Mouse (Mus musculus) forebrain, embryonic 10.5 days (tissue): ENCODE data around the gene Sgms1. TPM values are rescaled to one million over a fixed set of nuclear protein-coding genes. Genes with fewer than 3 reads are reported as not detected.
A peak's percentile ranks its signal among the peaks of the same experiment; 100 is the strongest.

ENCODE experiments used
- DNase-seq: peaks from one replicate; pipeline ENCODE4 v3.0.0-alpha.2; 2017; ENCODE audit warnings: low spot score; ENCODE audit errors: extremely low spot score
- H3K27ac ChIP-seq: fragments of 300-500 bp; sonication (generic); 2 replicates; pipeline ENCODE4 v1.5.1; 2016; ENCODE audit warnings: mild to moderate bottlenecking
- H3K27me3 ChIP-seq: fragments of 300-500 bp; sonication (generic); 2 replicates; pipeline ENCODE4 v1.6.1; 2016; ENCODE audit warnings: mild to moderate bottlenecking; ENCODE audit not compliant: poor library complexity, severe bottlenecking
- H3K36me3 ChIP-seq: fragments of 300-500 bp; sonication (generic); replicated peaks from 2 replicates; pipeline ENCODE4 v1.6.1; 2016; ENCODE audit warnings: mild to moderate bottlenecking, moderate library complexity
- H3K4me1 ChIP-seq: fragments of 300-500 bp; sonication (generic); 2 replicates; pipeline ENCODE4 v1.6.1; 2016
- H3K4me3 ChIP-seq: fragments of 300-500 bp; sonication (generic); 2 replicates; pipeline ENCODE4 v1.5.1; 2016; ENCODE audit warnings: mild to moderate bottlenecking, moderate library complexity
- H3K9me3 ChIP-seq: fragments of 300-500 bp; sonication (generic); 2 replicates; pipeline ENCODE4 v1.6.1; 2016; ENCODE audit warnings: mild to moderate bottlenecking, moderate library complexity
- WGBS: fragments of 180-500 bp; shearing (Covaris S2); methylation state at CpG from one replicate; pipeline ENCODE4 v1.1.7; 2016; 5-methylcytosine and 5-hydroxymethylcytosine counted together
- polyA plus RNA-seq: library from polyadenylated mRNA; unstranded; fragments of >200 nt; fragmentation: Nextera tagmentation; extraction: Ambion mirVana; gene quantifications from 2 replicates; pipeline ENCODE4 v1.2.1, GENCODE M21; 2016

Sgms1 gene
- polyA plus RNA-seq, 1 experiment from 2014 or later = 15.1 TPM

- DNase-seq = no peak
- no peaks in the 10 kb centered on the region for H3K36me3 ChIP-seq
- no peaks in the 10 kb centered on the region for H3K9me3 ChIP-seq
- 90% methylated on average over 8 of the region's 8 CpGs for WGBS
- H3K4me1 ChIP-seq = 0 out of 2 replicates have a peak, but pooled peaks cover 5% of the 10 kb centered on the region
- H3K27me3 ChIP-seq = no peaks in the 10 kb centered on the region
- no peak overlapping the region for H3K27ac ChIP-seq
- no peak overlapping the region for H3K4me3 ChIP-seq
These were observed 202.9 kb downstream of the Sgms1 start for GRCm38 (mm10) chr19:32186594-32187092.

GRCm38 (mm10) chr19:32183005-32183404 is 206.5 kb downstream of the Sgms1 start:
- Histone ChIP-seq H3K27ac (no peak overlapping the region), H3K27me3 (no peaks in the 10 kb centered on the region), H3K4me1 (peaks cover 12% of the 10 kb centered on the region), H3K9me3 (no peaks in the 10 kb centered on the region), H3K4me3 (no peak overlapping the region), H3K36me3 (no peaks in the 10 kb centered on the region)
- no peak for DNase-seq
- 93% methylated on average over 4 of the region's 4 CpGs for WGBS

GRCm38 (mm10) chr19:32182471-32182870 is 207.0 kb downstream of the Sgms1 start:
- H3K36me3 ChIP-seq = no peaks in the 10 kb centered on the region
- no peak overlapping the region for H3K4me3 ChIP-seq
- 95% methylated on average over 5 of the region's 5 CpGs for WGBS
- H3K27ac ChIP-seq = no peak overlapping the region
- peaks cover 12% of the 10 kb centered on the region for H3K4me1 ChIP-seq
- DNase-seq = no peak
- H3K27me3 ChIP-seq = no peaks in the 10 kb centered on the region
- no peaks in the 10 kb centered on the region for H3K9me3 ChIP-seq

- 87% methylated on average over 12 of the region's 12 CpGs for WGBS
- H3K27ac ChIP-seq = 0 out of 2 replicates have a peak overlapping the region, but pooled peaks have one; percentile 45
These were observed 207.7 kb downstream of the Sgms1 start for GRCm38 (mm10) chr19:32181721-32182394.

GRCm38 (mm10) chr19:32180756-32181674 is 208.5 kb downstream of the Sgms1 start:
- Histone ChIP-seq H3K27me3 (no peaks in the 10 kb centered on the region), H3K36me3 (no peaks in the 10 kb centered on the region), H3K9me3 (no peaks in the 10 kb centered on the region), H3K4me3 (no peak overlapping the region), H3K4me1 (peaks cover 12% of the 10 kb centered on the region), H3K27ac (0 out of 2 replicates have a peak overlapping the region, but pooled peaks have one; percentile 45)
- WGBS = 83% methylated on average over 14 of the region's 14 CpGs
- no peak for DNase-seq

More at GRCm38 (mm10) chr19:32181721-32182394, 207.7 kb downstream of the Sgms1 start:
- H3K4me3 ChIP-seq = no peak overlapping the region
- no peaks in the 10 kb centered on the region for H3K27me3 ChIP-seq
- H3K4me1 ChIP-seq = peaks cover 12% of the 10 kb centered on the region
- H3K9me3 ChIP-seq = no peaks in the 10 kb centered on the region
- H3K36me3 ChIP-seq = no peaks in the 10 kb centered on the region
- DNase-seq = no peak

GRCm38 (mm10) chr19:32179978-32180413 is 209.5 kb downstream of the Sgms1 start:
- no peaks in the 10 kb centered on the region for H3K9me3 ChIP-seq
- H3K27me3 ChIP-seq = no peaks in the 10 kb centered on the region
- H3K4me3 ChIP-seq = no peak overlapping the region
- no peaks in the 10 kb centered on the region for H3K36me3 ChIP-seq
- H3K27ac ChIP-seq = 0 out of 2 replicates have a peak overlapping the region, but pooled peaks have one; percentile 40
- 90% methylated on average over 5 of the region's 5 CpGs for WGBS
- DNase-seq = no peak
- H3K4me1 ChIP-seq = peaks cover 12% of the 10 kb centered on the region

- Histone ChIP-seq H3K4me1 (peaks cover 12% of the 10 kb centered on the region), H3K9me3 (no peaks in the 10 kb centered on the region), H3K27ac (peak overlapping the region; percentile 40; the same call in 1 of the 2 replicates), H3K4me3 (no peak overlapping the region), H3K27me3 (no peaks in the 10 kb centered on the region), H3K36me3 (no peaks in the 10 kb centered on the region)
- no peak for DNase-seq
- 80% methylated on average over 4 of the region's 4 CpGs for WGBS
These were observed 210.0 kb downstream of the Sgms1 start for GRCm38 (mm10) chr19:32179514-32179913.

GRCm38 (mm10) chr19:32178161-32178560 is 211.4 kb downstream of the Sgms1 start:
- H3K36me3 ChIP-seq = no peaks in the 10 kb centered on the region
- no peaks in the 10 kb centered on the region for H3K9me3 ChIP-seq
- no peak overlapping the region for H3K4me3 ChIP-seq
- no peak overlapping the region for H3K27ac ChIP-seq
- peaks cover 19% of the 10 kb centered on the region for H3K4me1 ChIP-seq
- WGBS = 90% methylated on average over 2 of the region's 2 CpGs
- no peaks in the 10 kb centered on the region for H3K27me3 ChIP-seq
- DNase-seq = no peak

- H3K27me3 ChIP-seq = no peaks in the 10 kb centered on the region
- no peaks in the 10 kb centered on the region for H3K36me3 ChIP-seq
- H3K9me3 ChIP-seq = no peaks in the 10 kb centered on the region
- WGBS = 94% methylated on average over 9 of the region's 9 CpGs
- no peak overlapping the region for H3K4me3 ChIP-seq
- DNase-seq = no peak
- peaks cover 19% of the 10 kb centered on the region for H3K4me1 ChIP-seq
- no peak overlapping the region for H3K27ac ChIP-seq
These were observed 213.1 kb downstream of the Sgms1 start for GRCm38 (mm10) chr19:32176458-32176857.

GRCm38 (mm10) chr19:32175991-32176390 is 213.5 kb downstream of the Sgms1 start:
- DNase-seq = no peak
- 93% methylated on average over 4 of the region's 4 CpGs for WGBS

GRCm38 (mm10) chr19:32175013-32175412 is 214.5 kb downstream of the Sgms1 start:
- 97% methylated on average over 7 of the region's 7 CpGs for WGBS
- Histone ChIP-seq H3K4me1 (peaks cover 16% of the 10 kb centered on the region), H3K27ac (no peak overlapping the region), H3K4me3 (no peak overlapping the region), H3K36me3 (no peaks in the 10 kb centered on the region), H3K27me3 (no peaks in the 10 kb centered on the region), H3K9me3 (no peaks in the 10 kb centered on the region)
- DNase-seq = no peak

More at GRCm38 (mm10) chr19:32175991-32176390, 213.5 kb downstream of the Sgms1 start:
- no peaks in the 10 kb centered on the region for H3K36me3 ChIP-seq
- no peak overlapping the region for H3K27ac ChIP-seq
- no peaks in the 10 kb centered on the region for H3K9me3 ChIP-seq
- no peaks in the 10 kb centered on the region for H3K27me3 ChIP-seq
- H3K4me3 ChIP-seq = no peak overlapping the region
- peaks cover 19% of the 10 kb centered on the region for H3K4me1 ChIP-seq

GRCm38 (mm10) chr19:32174561-32174960 is 215.0 kb downstream of the Sgms1 start:
- H3K4me1 ChIP-seq = peaks cover 11% of the 10 kb centered on the region

More at GRCm38 (mm10) chr19:32174561-32174960, 215.0 kb downstream of the Sgms1 start:
- 83% methylated on average over 5 of the region's 5 CpGs for WGBS
- no peaks in the 10 kb centered on the region for H3K9me3 ChIP-seq
- no peaks in the 10 kb centered on the region for H3K36me3 ChIP-seq
- H3K27ac ChIP-seq = no peak overlapping the region
- H3K27me3 ChIP-seq = no peaks in the 10 kb centered on the region
- H3K4me3 ChIP-seq = no peak overlapping the region
- DNase-seq = no peak
